Mouse (Mus musculus) gastrocnemius, postnatal 10 days (tissue): ENCODE measurements around the gene Tex12. TPM values are rescaled to one million over a fixed set of nuclear protein-coding genes. Genes with fewer than 3 reads are reported as not detected.

Source experiments
- DNase-seq: peaks from one replicate; pipeline ENCODE4 v3.0.0; 2021; ENCODE audit warnings: mixed read lengths
- total RNA-seq, 2 experiments: library from RNA; stranded (reverse); gene quantifications; 2 replicates each; pipeline ENCODE4 v1.2.3; 2021

The Tex12 gene
- total RNA-seq, 2 experiments from 2014 or later, result not detected

GRCm38 (mm10) chr9:50507570-50507969 lies 53.6 kb downstream of the Tex12 start:
- DNase-seq, result no peak

Other genes with a start within 250 kb of the Tex12 start
- 100 to 1,000 TPM; 606 to 671 TPM for gene Rpl10-ps3, start 216.4 kb downstream of the Tex12 start, total RNA-seq
- not detected for gene Plet1, start 66.8 kb downstream of the Tex12 start, total RNA-seq
- 10 to 100 TPM; 19.0 to 19.3 TPM for gene Pts, start 32.6 kb downstream of the Tex12 start, total RNA-seq
- gene Il18, start 6.5 kb downstream of the Tex12 start, total RNA-seq, result 1 to 10 TPM in 1 of 2 experiments, under 1 TPM in 1; 0.90 to 1.2 TPM
- under 1 TPM; 0.14 to 0.27 TPM for gene Bco2, start 6.1 kb downstream of the Tex12 start, total RNA-seq
- gene Sdhd, start 42.5 kb upstream of the Tex12 start, total RNA-seq, result 100 to 1,000 TPM; 321 to 381 TPM
- 100 to 1,000 TPM; 140 to 148 TPM for gene Timm8b, start 42.6 kb upstream of the Tex12 start, total RNA-seq
- gene Pih1d2, start 56.0 kb upstream of the Tex12 start, total RNA-seq, result under 1 TPM; 0.27 to 0.42 TPM
- gene Nkapd1, start 56.1 kb upstream of the Tex12 start, total RNA-seq, result 10 to 100 TPM; 12.2 to 16.0 TPM
- 100 to 1,000 TPM; 196 to 235 TPM for gene Dlat, start 98.5 kb upstream of the Tex12 start, total RNA-seq
- 1 to 10 TPM; 6.2 to 9.3 TPM for gene Dixdc1, start 178.2 kb upstream of the Tex12 start, total RNA-seq
- gene 2310030G06Rik, start 185.2 kb upstream of the Tex12 start, total RNA-seq, result 1 to 10 TPM; 1.8 to 2.2 TPM
- gene Cryab, start 190.0 kb upstream of the Tex12 start, total RNA-seq, result 100 to 1,000 TPM; 667 to 687 TPM
- 100 to 1,000 TPM; 120 to 128 TPM for gene Hspb2, start 191.0 kb upstream of the Tex12 start, total RNA-seq
- 1 to 10 TPM; 4.0 to 4.9 TPM for gene Fdxacb1, start 206.9 kb upstream of the Tex12 start, total RNA-seq
- gene Alg9, start 213.7 kb upstream of the Tex12 start, total RNA-seq, result 10 to 100 TPM in 1 of 2 experiments, 1 to 10 TPM in 1; 8.2 to 13.4 TPM
- gene 1110032A03Rik, start 214.2 kb upstream of the Tex12 start, total RNA-seq, result 10 to 100 TPM; 11.4 to 12.6 TPM